Mouse (Mus musculus): ENCODE data around the gene Gm29564.
"Not testable (repeated sequence)": the region's sequence is repeated elsewhere in the genome, so short reads cannot be mapped to it uniquely, and the experiment has no call there.

- TF ChIP-seq POLR2A (IDR thresholded peaks at IDR 0.05; ENCODE audit: borderline replicate concordance, extremely low read depth, insufficient read depth, insufficient read length, poor library complexity, severe bottlenecking); CTCF (IDR thresholded peaks at IDR 0.05; ENCODE audit: borderline replicate concordance, extremely low read depth, insufficient read depth, insufficient read length): not testable (repeated sequence)
These were observed at the start of gene Gm29564 for GRCm38 (mm10) chrY:78212693-78213092.
